21 mouse cellular contexts compared by ENCODE assay signal in the genomic region with DNA sequence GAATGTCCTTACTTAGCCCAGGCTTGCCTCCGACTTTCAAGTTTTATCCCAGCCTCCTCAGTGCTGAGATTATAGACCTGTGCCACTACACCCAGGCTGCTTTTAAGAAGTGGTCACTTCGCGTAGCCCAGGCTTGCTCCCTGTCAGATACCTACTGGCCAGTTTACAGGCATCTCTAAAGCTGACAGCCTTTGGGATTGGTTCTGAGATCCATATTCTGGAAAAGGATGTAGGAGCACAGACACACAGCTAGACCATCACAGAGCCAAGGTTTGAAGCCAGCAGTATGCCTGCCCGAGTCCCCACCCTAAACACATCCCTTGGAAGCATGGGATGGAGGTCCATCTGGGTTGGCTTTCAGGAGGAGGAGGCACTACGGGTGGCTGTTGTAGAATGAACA. TPM values are rescaled to one million over a fixed set of nuclear protein-coding genes. Genes with fewer than 3 reads are reported as not detected.
A peak's percentile ranks its signal among the peaks of the same experiment; 100 is the strongest.
DNase-seq lines count a peak whose midpoint lies in the region; ATAC-seq and TF ChIP-seq lines count a peak whose summit lies in the region.
"Had no signal": no experiment of that assay in that cellular context is flagged by ENCODE, and none has a peak within 500 bp of the region (broad histone marks: within the 10 kb centered on the region; RNA-seq: fewer than 3 reads in every experiment).

No protein-coding gene starts in this region.

- no peaks in the 10 kb centered on the region for H3K36me3 ChIP-seq in erythroblast, embryonic 14.5 days (ENCODE audit: control insufficient read depth)
- H3K36me3 ChIP-seq in hindbrain, embryonic 10.5 days, result no peaks in the 10 kb centered on the region
- no peaks in the 10 kb centered on the region for H3K36me3 ChIP-seq in hindbrain, embryonic 16.5 days (ENCODE audit: control insufficient read depth, insufficient read depth, low read length)
- no peaks in the 10 kb centered on the region for H3K36me3 ChIP-seq in thymus, adult 2 months (ENCODE audit: control insufficient read depth, insufficient read depth, low read length)
- H3K36me3 ChIP-seq in limb, embryonic 15.5 days, result no peaks in the 10 kb centered on the region
- H3K36me3 ChIP-seq: G1E; heart, embryonic 13.5 days; intestine, embryonic 15.5 days; limb, embryonic 12.5 days had no signal

- 93% methylated on average over 5 of the region's 5 CpGs for WGBS in hindbrain, embryonic 10.5 days
- WGBS in hindbrain, embryonic 16.5 days, result 93% methylated on average over 5 of the region's 5 CpGs
- 88% methylated on average over 5 of the region's 5 CpGs for WGBS in thymus, adult 2 months
- WGBS in limb, embryonic 15.5 days, result 90% methylated on average over 5 of the region's 5 CpGs

- H3K9me3 ChIP-seq in erythroblast, embryonic 14.5 days (ENCODE audit: control insufficient read depth, low read length), result no peaks in the 10 kb centered on the region
- H3K9me3 ChIP-seq in hindbrain, embryonic 10.5 days, result no peaks in the 10 kb centered on the region
- no peaks in the 10 kb centered on the region for H3K9me3 ChIP-seq in hindbrain, embryonic 16.5 days (ENCODE audit: control insufficient read depth, low read length)
- no peaks in the 10 kb centered on the region for H3K9me3 ChIP-seq in limb, embryonic 15.5 days
- H3K9me3 ChIP-seq: G1E; heart, embryonic 13.5 days; intestine, embryonic 15.5 days; limb, embryonic 12.5 days; megakaryocyte, embryonic 14.5 days had no signal

- peaks cover 60% of the 10 kb centered on the region for H3K4me1 ChIP-seq in erythroblast, embryonic 14.5 days (ENCODE audit: control insufficient read depth)
- peaks cover 64% of the 10 kb centered on the region for H3K4me1 ChIP-seq in hindbrain, embryonic 10.5 days (replicated peaks)
- peaks cover 5% of the 10 kb centered on the region; the same call in 1 of the 2 replicates for H3K4me1 ChIP-seq in hindbrain, embryonic 16.5 days (ENCODE audit: control insufficient read depth, insufficient read depth, low read depth, low read length)
- H3K4me1 ChIP-seq in thymus, adult 2 months (replicated peaks; ENCODE audit: control insufficient read depth, insufficient read depth, low read length), result peaks cover 55% of the 10 kb centered on the region
- peaks cover 63% of the 10 kb centered on the region for H3K4me1 ChIP-seq in limb, embryonic 15.5 days

- peaks cover 2% of the 10 kb centered on the region; the same call in 1 of the 2 replicates for H3K27me3 ChIP-seq in erythroblast, embryonic 14.5 days (ENCODE audit: control insufficient read depth)
- H3K27me3 ChIP-seq in hindbrain, embryonic 10.5 days (ENCODE audit: insufficient read depth, poor library complexity, severe bottlenecking), result peaks cover 5% of the 10 kb centered on the region; the same call in 1 of the 2 replicates
- H3K27me3 ChIP-seq in hindbrain, embryonic 16.5 days (replicated peaks; ENCODE audit: control insufficient read depth, insufficient read depth, low read length), result no peaks in the 10 kb centered on the region
- no peaks in the 10 kb centered on the region for H3K27me3 ChIP-seq in thymus, adult 2 months (ENCODE audit: control insufficient read depth, insufficient read depth, low read length)
- no peaks in the 10 kb centered on the region for H3K27me3 ChIP-seq in limb, embryonic 15.5 days
- H3K27me3 ChIP-seq: intestine, embryonic 15.5 days; limb, embryonic 12.5 days had no signal

- H3K27ac ChIP-seq in hindbrain, embryonic 10.5 days, result peak overlapping the region; percentile 71
- no peak overlapping the region for H3K27ac ChIP-seq in hindbrain, embryonic 16.5 days (ENCODE audit: low read depth, low read length)
- peak overlapping the region; percentile 26 for H3K27ac ChIP-seq in thymus, adult 2 months (ENCODE audit: control insufficient read depth, insufficient read depth, low read length)
- H3K27ac ChIP-seq in limb, embryonic 15.5 days, result peak overlapping the region; percentile 22; the same call in 1 of the 2 replicates
- H3K27ac ChIP-seq: heart, embryonic 13.5 days; hindbrain, embryonic 14.5 days; intestine, embryonic 15.5 days had no signal

- peak overlapping the region; percentile 46 for H3K4me3 ChIP-seq in erythroblast, embryonic 14.5 days (replicated peaks)
- H3K4me3 ChIP-seq in hindbrain, embryonic 10.5 days, result no peak overlapping the region
- H3K4me3 ChIP-seq in hindbrain, embryonic 16.5 days (ENCODE audit: low read length), result no peak overlapping the region
- H3K4me3 ChIP-seq in thymus, adult 2 months (ENCODE audit: control insufficient read depth, insufficient read depth, low read length), result no peak overlapping the region
- H3K4me3 ChIP-seq in limb, embryonic 15.5 days, result no peak overlapping the region
- H3K4me3 ChIP-seq: heart, embryonic 13.5 days; intestine, embryonic 15.5 days; limb, embryonic 12.5 days had no signal

- ATAC-seq in erythroblast, adult 5-6 weeks (replicated peaks; ENCODE audit: low FRiP score, poor library complexity, severe bottlenecking), result no peak
- no peak for ATAC-seq in hindbrain, embryonic 16.5 days
- ATAC-seq in limb, embryonic 15.5 days (ENCODE audit: insufficient number of reproducible peaks, low FRiP score, low TSS enrichment, low read depth), result no peak

- no peak for DNase-seq in hindbrain, embryonic 10.5 days (ENCODE audit: low spot score)
- DNase-seq in thymus, adult 2 months, result no peak
- DNase-seq in thymus, adult 18-20 months, result no peak
- no peak for DNase-seq in embryo, embryonic 10.5 days (ENCODE audit: low spot score)

- TF ChIP-seq POLR2A in thymus, adult 2 months (IDR thresholded peaks at IDR 0.05; ENCODE audit: control insufficient read depth, extremely low read depth, insufficient read depth, low read length, poor library complexity), result no peak

- H3K4me2 ChIP-seq in hindbrain, embryonic 16.5 days (ENCODE audit: low read length), result no peak overlapping the region
- no peak overlapping the region for H3K4me2 ChIP-seq in limb, embryonic 15.5 days
- H3K4me2 ChIP-seq: heart, embryonic 13.5 days; hindbrain, embryonic 14.5 days; limb, embryonic 12.5 days had no signal

- H3K9ac ChIP-seq in hindbrain, embryonic 16.5 days (ENCODE audit: low read depth, low read length), result no peak overlapping the region
- H3K9ac ChIP-seq in limb, embryonic 15.5 days, result no peak overlapping the region
- H3K9ac ChIP-seq: hindbrain, embryonic 14.5 days; intestine, embryonic 15.5 days; limb, embryonic 12.5 days had no signal

- TF ChIP-seq CTCF in thymus, adult 2 months (IDR thresholded peaks at IDR 0.05; ENCODE audit: borderline replicate concordance, control insufficient read depth, extremely low read depth, insufficient read depth, low read length, poor library complexity), result no peak

RNA-seq across cellular contexts. Expression of a gene that starts 2.9 kb away (rescaled TPM):
- 5.4 and 6.1 TPM in 2 replicates for polyA plus RNA-seq in erythroblast, embryonic 14.5 days (2012)
- total RNA-seq in erythroblast, adult 5-6 weeks (2015; ENCODE audit: low replicate concordance), result not detected in 2 replicates
- not detected in 2 replicates for total RNA-seq in erythroblast, adult 5-6 weeks (2017; ENCODE audit: low replicate concordance)
- polyA plus RNA-seq in hindbrain, embryonic 10.5 days (2016; fragmentation: Nextera tagmentation; extraction: Ambion mirVana), result not detected in 2 replicates
- 0.36 TPM in 1 of 2 replicates, not detected in the other for polyA plus RNA-seq in hindbrain, embryonic 16.5 days (2015; fragmentation: Nextera tagmentation; extraction: Ambion mirVana)
- polyA plus RNA-seq in thymus, adult 2 months (2012; rRNA removed), result 2.7 TPM in 2 replicates
- polyA plus RNA-seq in limb, embryonic 15.5 days (2015; fragmentation: Nextera tagmentation; extraction: Ambion mirVana), result 0.31 TPM in 1 of 2 replicates, not detected in the other
- total RNA-seq: adrenal gland, postnatal 25 days; G1E; gastrocnemius, postnatal 14 days; heart, postnatal 25 days; layer of hippocampus, postnatal 10 days; midbrain, postnatal 0 days; neutrophil, adult 5-6 weeks had no signal
- polyA plus RNA-seq: G1E; heart, embryonic 13.5 days; hindbrain, embryonic 14.5 days; lung, adult 2 months; midbrain, postnatal 0 days had no signal

RNA-seq across cellular contexts. Expression of a gene that starts 39.4 kb away (rescaled TPM):
- polyA plus RNA-seq in erythroblast, embryonic 14.5 days (2012), result 2.6 and 3.7 TPM in 2 replicates
- total RNA-seq in erythroblast, adult 5-6 weeks (2015; ENCODE audit: low replicate concordance), result 2.9 and 9.4 TPM in 2 replicates
- total RNA-seq in erythroblast, adult 5-6 weeks (2017; ENCODE audit: low replicate concordance), result 4.4 and 9.9 TPM in 2 replicates
- polyA plus RNA-seq in hindbrain, embryonic 10.5 days (2016; fragmentation: Nextera tagmentation; extraction: Ambion mirVana), result 40.9 and 51.2 TPM in 2 replicates
- polyA plus RNA-seq in hindbrain, embryonic 16.5 days (2015; fragmentation: Nextera tagmentation; extraction: Ambion mirVana), result 27.1 and 30.2 TPM in 2 replicates
- 141 and 171 TPM in 2 replicates for polyA plus RNA-seq in thymus, adult 2 months (2012; rRNA removed)
- polyA plus RNA-seq in limb, embryonic 15.5 days (2015; fragmentation: Nextera tagmentation; extraction: Ambion mirVana), result 16.9 and 19.7 TPM in 2 replicates
